Mouse (Mus musculus) 416B (cell line): ENCODE measurements at regions not wholly inside any gene's neighbourhood (a gene's known extent, or its start where the extent isn't known, plus 50 kb on each side); places are given as distances from the start of the nearest gene placed in this dataset.

Source experiments
- DNase-seq: peaks from one replicate; pipeline ENCODE4 v3.0.0; 2011; ENCODE audit warnings: low read depth

- DNase-seq = no peak
Observed at GRCm38 (mm10) chr16:86808644-86809324, 545.2 kb upstream of the N6amt1 start.

GRCm38 (mm10) chr16:86806374-86806773 lies 547.6 kb upstream of the N6amt1 start:
- DNase-seq = no peak

- DNase-seq = no peak
Observed at GRCm38 (mm10) chr16:86776086-86776485, 577.9 kb upstream of the N6amt1 start.

- no peak for DNase-seq
Observed at GRCm38 (mm10) chr16:86772586-86772985, 581.4 kb upstream of the N6amt1 start.

- DNase-seq = no peak
Observed at GRCm38 (mm10) chr16:86768912-86769311, 585.1 kb upstream of the N6amt1 start.

GRCm38 (mm10) chr16:86768355-86768754 lies 585.6 kb upstream of the N6amt1 start:
- no peak for DNase-seq

- DNase-seq = no peak
Observed at GRCm38 (mm10) chr16:86765974-86766373, 588.0 kb upstream of the N6amt1 start.

- no peak for DNase-seq
Observed at GRCm38 (mm10) chr16:86741236-86741635, 612.7 kb upstream of the N6amt1 start.

- DNase-seq = no peak
Observed at GRCm38 (mm10) chr16:86718982-86719771, 634.8 kb upstream of the N6amt1 start.

- DNase-seq = no peak
Observed at GRCm38 (mm10) chr16:86718353-86718752, 635.6 kb upstream of the N6amt1 start.

GRCm38 (mm10) chr16:86701700-86702099 lies 652.3 kb upstream of the N6amt1 start:
- no peak for DNase-seq

- DNase-seq = no peak
Observed at GRCm38 (mm10) chr16:86694497-86694896, 659.5 kb upstream of the N6amt1 start.

GRCm38 (mm10) chr16:86659154-86659553 lies 694.8 kb upstream of the N6amt1 start:
- no peak for DNase-seq

- no peak for DNase-seq
Observed at GRCm38 (mm10) chr16:86647316-86647715, 706.7 kb upstream of the N6amt1 start.

- no peak for DNase-seq
Observed at GRCm38 (mm10) chr16:86646753-86647152, 707.2 kb upstream of the N6amt1 start.

- no peak for DNase-seq
Observed at GRCm38 (mm10) chr16:86645436-86645835, 708.5 kb upstream of the N6amt1 start.

- peak; percentile 76 for DNase-seq
Observed at GRCm38 (mm10) chr16:86644912-86645312, 709.1 kb upstream of the N6amt1 start.

GRCm38 (mm10) chr16:86604166-86604565 lies 702.5 kb upstream of the Adamts5 start:
- DNase-seq = no peak

GRCm38 (mm10) chr16:86594992-86595391 lies 693.4 kb upstream of the Adamts5 start:
- no peak for DNase-seq

GRCm38 (mm10) chr16:86586044-86586443 lies 684.4 kb upstream of the Adamts5 start:
- DNase-seq = no peak

GRCm38 (mm10) chr16:86578281-86578680 lies 676.7 kb upstream of the Adamts5 start:
- DNase-seq = no peak

GRCm38 (mm10) chr16:86547465-86548043 lies 645.9 kb upstream of the Adamts5 start:
- no peak for DNase-seq

- DNase-seq = no peak
Observed at GRCm38 (mm10) chr16:86546905-86547304, 645.3 kb upstream of the Adamts5 start.
